ENCODE assay signal across 21 mouse cellular contexts in the genomic region with DNA sequence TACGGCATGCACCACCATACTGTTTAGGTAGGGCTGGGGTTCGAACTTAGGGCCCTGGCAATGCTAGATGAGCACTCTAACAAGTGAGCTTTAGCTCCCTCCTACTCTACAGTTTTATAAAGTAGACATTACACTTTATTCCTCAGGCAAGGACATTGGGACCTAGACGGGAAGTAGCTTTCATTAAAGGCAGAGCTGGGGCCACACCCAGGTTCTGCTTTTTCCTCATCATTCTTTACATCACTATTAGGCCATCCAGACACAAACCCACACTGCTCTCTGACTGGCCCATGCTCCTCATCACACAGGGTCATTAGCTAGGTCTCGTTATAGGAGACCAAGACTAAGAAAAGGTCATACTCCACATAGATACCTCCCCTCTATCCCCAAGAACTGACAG. TPM values are rescaled to one million over a fixed set of nuclear protein-coding genes. Genes with fewer than 3 reads are reported as not detected.
"Had no signal": no experiment of that assay in that cellular context is flagged by ENCODE, and none has a peak within 500 bp of the region (broad histone marks: within the 10 kb centered on the region; RNA-seq: fewer than 3 reads in every experiment).

No protein-coding gene starts in this region.

- H3K9ac ChIP-seq: liver, embryonic 13.5 days; liver, embryonic 15.5 days; liver, postnatal 0 days; lung, embryonic 15.5 days; midbrain, embryonic 12.5 days; neural tube, embryonic 12.5 days; stomach, embryonic 15.5 days had no signal

- H3K4me1 ChIP-seq: liver, embryonic 13.5 days; liver, embryonic 15.5 days; lung, embryonic 15.5 days; stomach, embryonic 15.5 days had no signal

- H3K4me2 ChIP-seq: liver, embryonic 13.5 days; liver, embryonic 15.5 days; lung, embryonic 15.5 days; midbrain, embryonic 12.5 days; neural tube, embryonic 12.5 days; stomach, embryonic 15.5 days had no signal

- H3K4me3 ChIP-seq: liver, embryonic 13.5 days; liver, embryonic 15.5 days; lung, embryonic 15.5 days; midbrain, embryonic 10.5 days; midbrain, embryonic 12.5 days; neural tube, embryonic 12.5 days; stomach, embryonic 15.5 days had no signal

- H3K27ac ChIP-seq: liver, embryonic 13.5 days; liver, embryonic 15.5 days; lung, embryonic 15.5 days; midbrain, embryonic 10.5 days; midbrain, embryonic 12.5 days; neural tube, embryonic 12.5 days; stomach, embryonic 15.5 days; stomach, postnatal 0 days had no signal

- ATAC-seq: liver, postnatal 0 days; lung, postnatal 0 days had no signal

- DNase-seq: liver, embryonic 13.5 days; liver, postnatal 0 days; lung, adult 2 months; lung, postnatal 4 days; midbrain, embryonic 14.5 days; retina, postnatal 1 day; right cerebral cortex, adult 18-20 months; right cerebral cortex, postnatal 25 days; right cerebral cortex, postnatal 4 days; thymus, adult 2 months; thymus, postnatal 36 days had no signal

- H3K9me3 ChIP-seq: liver, embryonic 13.5 days; liver, embryonic 15.5 days; lung, embryonic 15.5 days; midbrain, embryonic 10.5 days; midbrain, embryonic 12.5 days; neural tube, embryonic 12.5 days; stomach, embryonic 15.5 days had no signal

- H3K36me3 ChIP-seq: liver, embryonic 13.5 days; liver, embryonic 15.5 days; lung, embryonic 15.5 days; midbrain, embryonic 10.5 days; midbrain, embryonic 12.5 days; neural tube, embryonic 12.5 days; stomach, embryonic 15.5 days had no signal

- H3K27me3 ChIP-seq: neural tube, embryonic 12.5 days; stomach, embryonic 15.5 days had no signal

RNA-seq across cellular contexts. Expression of gene 5730409E04Rik, which starts 34.2 kb away (rescaled TPM):
- total RNA-seq: megakaryocyte-erythroid progenitor cell, adult 5-6 weeks; neutrophil, adult 5-6 weeks had no signal
